ENCODE assay signal across 20 mouse cellular contexts in the genomic region with DNA sequence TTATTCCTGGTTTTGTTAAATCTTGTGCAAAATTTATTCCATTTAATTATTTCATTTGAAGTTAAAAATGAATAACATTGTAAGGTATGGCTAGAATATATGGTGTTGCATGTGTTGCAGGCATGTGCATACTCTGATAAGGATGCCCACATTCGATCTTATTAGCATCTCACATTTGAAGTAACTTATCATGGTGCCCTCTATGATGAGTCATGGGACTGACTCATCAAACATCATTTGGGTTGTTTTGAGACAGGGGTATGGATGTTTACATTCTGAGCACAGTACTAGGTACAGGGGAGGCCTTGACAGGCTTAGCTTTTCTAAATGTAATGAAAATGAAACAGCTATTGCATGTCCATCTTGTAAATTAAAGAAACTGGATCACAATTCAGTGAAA.
A peak's percentile ranks its signal among the peaks of the same experiment; 100 is the strongest.
DNase-seq lines count a peak whose midpoint lies in the region; ATAC-seq and TF ChIP-seq lines count a peak whose summit lies in the region.
"Had no signal": no experiment of that assay in that cellular context is flagged by ENCODE, and none has a peak within 500 bp of the region (broad histone marks: within the 10 kb centered on the region; RNA-seq: fewer than 3 reads in every experiment).

No protein-coding gene starts in this region.

- H3K4me1 ChIP-seq in heart, embryonic 12.5 days (replicated peaks): peaks cover 2% of the 10 kb centered on the region; the same call in 1 of the 2 replicates
- no peaks in the 10 kb centered on the region for H3K4me1 ChIP-seq in stomach, embryonic 15.5 days
- no peaks in the 10 kb centered on the region for H3K4me1 ChIP-seq in stomach, postnatal 0 days (replicated peaks; ENCODE audit: control insufficient read depth, insufficient read depth)
- H3K4me1 ChIP-seq in liver, embryonic 13.5 days (replicated peaks): peaks cover 60% of the 10 kb centered on the region
- peaks cover 9% of the 10 kb centered on the region for H3K4me1 ChIP-seq in liver, postnatal 0 days (ENCODE audit: insufficient read depth)
- no peaks in the 10 kb centered on the region for H3K4me1 ChIP-seq in midbrain, embryonic 14.5 days (ENCODE audit: control insufficient read depth, insufficient read depth, low read length)
- H3K4me1 ChIP-seq: embryonic facial prominence, embryonic 10.5 days; heart, embryonic 15.5 days; hindbrain, embryonic 15.5 days had no signal

- no peak for TF ChIP-seq CTCF in stomach, postnatal 0 days (IDR thresholded peaks at IDR 0.05; ENCODE audit: low read depth)
- no peak for TF ChIP-seq CTCF in liver, postnatal 0 days (IDR thresholded peaks at IDR 0.05; ENCODE audit: low read depth)

- no peak for DNase-seq in heart, postnatal 4 days
- no peak for DNase-seq in stomach, postnatal 0 days (ENCODE audit: low spot score)
- peak; percentile 40 for DNase-seq in liver, embryonic 13.5 days
- no peak for DNase-seq in liver, postnatal 0 days
- no peak for DNase-seq in kidney, adult 8-10 months
- DNase-seq in midbrain, embryonic 14.5 days: no peak
- DNase-seq: adrenal gland, postnatal 10 days; cerebellum, adult 2 months; cerebellum, postnatal 10 days; gastrocnemius, postnatal 36 days; heart, adult 11 months; heart, postnatal 14 days had no signal

- WGBS in heart, embryonic 12.5 days: 81% methylated on average over 1 of the region's 1 CpGs
- 84% methylated on average over 1 of the region's 1 CpGs for WGBS in stomach, embryonic 15.5 days
- 91% methylated on average over 1 of the region's 1 CpGs for WGBS in stomach, postnatal 0 days
- 21% methylated on average over 1 of the region's 1 CpGs for WGBS in liver, embryonic 13.5 days (ENCODE audit: insufficient replicate concordance)
- 56% methylated on average over 1 of the region's 1 CpGs for WGBS in liver, postnatal 0 days (ENCODE audit: insufficient replicate concordance)
- 89% methylated on average over 1 of the region's 1 CpGs for WGBS in midbrain, embryonic 14.5 days

- no peak overlapping the region for H3K27ac ChIP-seq in heart, embryonic 12.5 days (ENCODE audit: poor library complexity, severe bottlenecking)
- H3K27ac ChIP-seq in stomach, embryonic 15.5 days: no peak overlapping the region
- no peak overlapping the region for H3K27ac ChIP-seq in stomach, postnatal 0 days (replicated peaks)
- peak overlapping the region; percentile 94 for H3K27ac ChIP-seq in liver, embryonic 13.5 days
- no peak overlapping the region for H3K27ac ChIP-seq in liver, postnatal 0 days (ENCODE audit: low read depth)
- no peak overlapping the region for H3K27ac ChIP-seq in midbrain, embryonic 14.5 days (replicated peaks; ENCODE audit: low read depth, low read length)
- H3K27ac ChIP-seq: embryonic facial prominence, embryonic 10.5 days; forebrain, embryonic 15.5 days; heart, embryonic 10.5 days; heart, embryonic 15.5 days; hindbrain, embryonic 15.5 days had no signal

- no peaks in the 10 kb centered on the region for H3K9me3 ChIP-seq in heart, embryonic 12.5 days (replicated peaks)
- H3K9me3 ChIP-seq in stomach, embryonic 15.5 days: no peaks in the 10 kb centered on the region
- H3K9me3 ChIP-seq in stomach, postnatal 0 days (ENCODE audit: control insufficient read depth, low read length): no peaks in the 10 kb centered on the region
- H3K9me3 ChIP-seq in liver, embryonic 13.5 days (replicated peaks): no peaks in the 10 kb centered on the region
- no peaks in the 10 kb centered on the region for H3K9me3 ChIP-seq in liver, postnatal 0 days (ENCODE audit: low read length)
- no peaks in the 10 kb centered on the region for H3K9me3 ChIP-seq in midbrain, embryonic 14.5 days (ENCODE audit: control insufficient read depth, low read length)
- H3K9me3 ChIP-seq: embryonic facial prominence, embryonic 10.5 days; forebrain, embryonic 15.5 days; heart, embryonic 10.5 days; heart, embryonic 15.5 days; hindbrain, embryonic 15.5 days had no signal

- H3K36me3 ChIP-seq in heart, embryonic 12.5 days: no peaks in the 10 kb centered on the region
- H3K36me3 ChIP-seq in stomach, embryonic 15.5 days: no peaks in the 10 kb centered on the region
- no peaks in the 10 kb centered on the region for H3K36me3 ChIP-seq in stomach, postnatal 0 days (ENCODE audit: control insufficient read depth, insufficient read depth, low read length)
- H3K36me3 ChIP-seq in liver, embryonic 13.5 days: no peaks in the 10 kb centered on the region
- H3K36me3 ChIP-seq in liver, postnatal 0 days (replicated peaks; ENCODE audit: insufficient read depth, low read length): no peaks in the 10 kb centered on the region
- H3K36me3 ChIP-seq in midbrain, embryonic 14.5 days (ENCODE audit: control insufficient read depth, insufficient read depth, low read length): no peaks in the 10 kb centered on the region
- H3K36me3 ChIP-seq: embryonic facial prominence, embryonic 10.5 days; forebrain, embryonic 15.5 days; heart, embryonic 10.5 days; heart, embryonic 15.5 days; hindbrain, embryonic 15.5 days had no signal

- no peak for TF ChIP-seq EP300 in stomach, postnatal 0 days (optimal IDR thresholded peaks at IDR 0.05)
- peak; percentile 92 for TF ChIP-seq EP300 in liver, postnatal 0 days (IDR thresholded peaks at IDR 0.05; ENCODE audit: low read depth)

- H3K4me2 ChIP-seq in heart, embryonic 12.5 days: no peak overlapping the region
- no peak overlapping the region for H3K4me2 ChIP-seq in stomach, embryonic 15.5 days
- H3K4me2 ChIP-seq in stomach, postnatal 0 days (replicated peaks; ENCODE audit: low read depth): no peak overlapping the region
- no peak overlapping the region for H3K4me2 ChIP-seq in liver, embryonic 13.5 days
- H3K4me2 ChIP-seq in liver, postnatal 0 days (ENCODE audit: low read depth, low read length): no peak overlapping the region
- no peak overlapping the region for H3K4me2 ChIP-seq in midbrain, embryonic 14.5 days (ENCODE audit: low read length)
- H3K4me2 ChIP-seq: forebrain, embryonic 15.5 days; heart, embryonic 15.5 days; hindbrain, embryonic 15.5 days had no signal

- H3K9ac ChIP-seq in heart, embryonic 12.5 days: no peak overlapping the region
- no peak overlapping the region for H3K9ac ChIP-seq in stomach, embryonic 15.5 days
- no peak overlapping the region for H3K9ac ChIP-seq in stomach, postnatal 0 days (ENCODE audit: low read length)
- no peak overlapping the region for H3K9ac ChIP-seq in liver, embryonic 13.5 days
- no peak overlapping the region for H3K9ac ChIP-seq in liver, postnatal 0 days (replicated peaks)
- no peak overlapping the region for H3K9ac ChIP-seq in midbrain, embryonic 14.5 days (replicated peaks; ENCODE audit: low read length)
- H3K9ac ChIP-seq: forebrain, embryonic 15.5 days; heart, embryonic 15.5 days; hindbrain, embryonic 15.5 days had no signal

- no peaks in the 10 kb centered on the region for H3K27me3 ChIP-seq in heart, embryonic 12.5 days (replicated peaks)
- no peaks in the 10 kb centered on the region for H3K27me3 ChIP-seq in stomach, embryonic 15.5 days (replicated peaks)
- no peaks in the 10 kb centered on the region for H3K27me3 ChIP-seq in stomach, postnatal 0 days (ENCODE audit: control insufficient read depth, insufficient read depth, low read length)
- no peaks in the 10 kb centered on the region for H3K27me3 ChIP-seq in liver, embryonic 13.5 days
- no peaks in the 10 kb centered on the region for H3K27me3 ChIP-seq in liver, postnatal 0 days (ENCODE audit: insufficient read depth, low read length)
- no peaks in the 10 kb centered on the region for H3K27me3 ChIP-seq in midbrain, embryonic 14.5 days (ENCODE audit: control insufficient read depth, insufficient read depth, low read length)
- H3K27me3 ChIP-seq: forebrain, embryonic 15.5 days; heart, embryonic 15.5 days; hindbrain, embryonic 15.5 days had no signal

- peak; percentile 73; the same call in 1 of the 2 replicates for ATAC-seq in heart, embryonic 12.5 days (ENCODE audit: insufficient number of reproducible peaks, low FRiP score)
- peak; percentile 61; the same call in 1 of the 2 replicates for ATAC-seq in stomach, embryonic 15.5 days (ENCODE audit: insufficient read depth, low FRiP score, low read depth)
- ATAC-seq in stomach, postnatal 0 days (ENCODE audit: low FRiP score, low TSS enrichment): no peak
- peak; percentile 76 for ATAC-seq in liver, embryonic 13.5 days (ENCODE audit: low read depth)
- peak; percentile 49 for ATAC-seq in liver, postnatal 0 days
- no peak for ATAC-seq in midbrain, embryonic 14.5 days (ENCODE audit: low FRiP score, low TSS enrichment)
- ATAC-seq: forebrain, embryonic 15.5 days had no signal

- no peak overlapping the region for H3K4me3 ChIP-seq in heart, embryonic 12.5 days
- H3K4me3 ChIP-seq in stomach, embryonic 15.5 days (replicated peaks): no peak overlapping the region
- H3K4me3 ChIP-seq in stomach, postnatal 0 days (ENCODE audit: low read depth, low read length): no peak overlapping the region
- H3K4me3 ChIP-seq in liver, embryonic 13.5 days (replicated peaks): no peak overlapping the region
- no peak overlapping the region for H3K4me3 ChIP-seq in liver, postnatal 0 days (ENCODE audit: low read depth, low read length)
- H3K4me3 ChIP-seq in midbrain, embryonic 14.5 days (replicated peaks; ENCODE audit: low read depth, low read length): no peak overlapping the region
- H3K4me3 ChIP-seq: embryonic facial prominence, embryonic 10.5 days; erythroblast, embryonic 14.5 days; forebrain, embryonic 15.5 days; heart, embryonic 10.5 days; heart, embryonic 15.5 days; hindbrain, embryonic 15.5 days had no signal

Comparison
In these comparisons a context has a peak if more than half of its experiments do, and no peak if none do; other contexts are left out.
1. ATAC-seq: peak in heart, embryonic 12.5 days (single experiment), stomach, embryonic 15.5 days (single experiment), liver, embryonic 13.5 days (single experiment) and liver, postnatal 0 days (single experiment); none in stomach, postnatal 0 days (single experiment) and midbrain, embryonic 14.5 days (single experiment).